Mouse (Mus musculus): ENCODE data around the gene Skap1. TPM values are rescaled to one million over a fixed set of nuclear protein-coding genes. Genes with fewer than 3 reads are reported as not detected.
A peak's percentile ranks its signal among the peaks of the same experiment; 100 is the strongest.

Gene Skap1
- total RNA-seq, 2 experiments from 2014 or later = not detected

- TF ChIP-seq CTCF (IDR thresholded peaks at IDR 0.05) = no peak
- Histone ChIP-seq H3K27ac (no peak overlapping the region), H3K4me3 (no peak overlapping the region)
- no peak for DNase-seq
- intact Hi-C loops (cut with DNase I) = no loop called here
These were observed 82.0 kb downstream of the Skap1 start for GRCm38 (mm10) chr11:96546428-96546827.

DNA sequence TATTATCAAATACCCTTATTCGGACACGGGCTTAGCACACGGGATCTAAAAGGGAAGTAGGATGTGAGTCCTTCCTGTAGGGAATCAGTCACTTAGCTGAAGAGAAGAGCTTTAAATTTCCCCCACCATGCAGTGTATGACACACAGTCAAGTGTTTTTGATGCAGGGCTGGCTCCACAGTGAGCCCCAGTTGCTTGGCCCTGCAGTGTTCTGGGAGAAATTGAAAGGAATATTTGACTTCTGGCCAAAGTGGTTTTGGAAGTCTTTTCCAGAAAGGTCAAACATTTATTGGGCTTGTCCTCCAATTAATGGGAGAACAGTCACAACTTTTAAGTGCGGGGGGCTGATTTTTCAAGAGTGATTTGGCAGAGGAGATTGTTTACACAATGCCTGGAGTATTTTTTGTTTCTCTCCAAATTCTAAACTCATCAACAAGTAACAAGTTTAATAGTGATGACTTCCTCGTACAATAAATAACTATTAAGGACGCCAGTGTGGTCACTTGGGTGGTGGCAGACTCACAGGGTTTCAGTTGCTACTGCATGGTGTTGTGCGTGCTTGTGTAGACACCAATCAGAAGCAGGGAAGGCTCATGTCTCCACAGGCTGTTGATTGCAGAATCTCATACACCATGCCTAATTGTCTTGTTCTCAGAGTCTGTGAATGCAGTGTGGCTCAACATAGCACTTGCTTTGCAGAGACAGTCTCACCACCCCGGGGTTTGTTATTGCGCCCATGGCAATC, 86.7 kb downstream of the Skap1 start:
- no peak for DNase-seq
- no peak overlapping the region for H3K27ac ChIP-seq
- TF ChIP-seq CTCF (IDR thresholded peaks at IDR 0.05) = no peak
- H3K4me3 ChIP-seq = no peak overlapping the region
- intact Hi-C loops (cut with DNase I) = loop anchor here (5.0 to 10.0 kb wide), 2 partner anchors 124 to 311 kb away; no protein-coding TSS in a partner anchor

GRCm38 (mm10) chr11:96553091-96553490, 88.7 kb downstream of the Skap1 start:
- intact Hi-C loops (cut with DNase I) = loop anchor here (1.0 to 10.0 kb wide), 3 partner anchors 122 to 309 kb away; no protein-coding TSS in a partner anchor
- no peak for DNase-seq
- H3K4me3 ChIP-seq = no peak overlapping the region
- TF ChIP-seq CTCF (IDR thresholded peaks at IDR 0.05) = peak; percentile 71
- no peak overlapping the region for H3K27ac ChIP-seq

- DNase-seq = no peak
- Histone ChIP-seq H3K4me3 (no peak overlapping the region), H3K27ac (no peak overlapping the region)
- intact Hi-C loops (cut with DNase I) = no loop called here
- TF ChIP-seq CTCF (IDR thresholded peaks at IDR 0.05) = no peak
These were observed 95.8 kb downstream of the Skap1 start for GRCm38 (mm10) chr11:96560229-96560628.

DNA sequence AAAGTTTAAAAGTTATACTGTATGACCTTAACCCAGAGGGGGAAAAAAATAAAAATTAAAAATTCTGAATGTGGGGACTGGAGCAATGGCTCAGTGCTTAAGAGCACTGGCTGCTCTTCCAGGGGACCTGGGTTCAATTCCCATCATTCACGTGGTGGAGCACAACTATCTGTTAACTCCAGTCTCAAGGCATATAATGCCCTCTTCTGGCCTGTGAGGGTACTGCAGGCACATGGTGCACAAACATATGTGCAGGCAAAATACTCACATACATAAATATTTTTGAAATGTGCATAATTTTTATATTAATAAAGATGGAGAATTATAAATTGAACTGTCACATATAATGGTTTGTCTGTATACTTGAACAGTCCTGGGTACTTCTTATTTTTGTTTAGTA, 99.7 kb downstream of the Skap1 start:
- Histone ChIP-seq H3K27ac (no peak overlapping the region), H3K4me3 (no peak overlapping the region)
- TF ChIP-seq CTCF (IDR thresholded peaks at IDR 0.05) = peak; percentile 34; the same call in 1 of the 2 replicates
- intact Hi-C loops (cut with DNase I) = no loop called here
- no peak for DNase-seq

DNA sequence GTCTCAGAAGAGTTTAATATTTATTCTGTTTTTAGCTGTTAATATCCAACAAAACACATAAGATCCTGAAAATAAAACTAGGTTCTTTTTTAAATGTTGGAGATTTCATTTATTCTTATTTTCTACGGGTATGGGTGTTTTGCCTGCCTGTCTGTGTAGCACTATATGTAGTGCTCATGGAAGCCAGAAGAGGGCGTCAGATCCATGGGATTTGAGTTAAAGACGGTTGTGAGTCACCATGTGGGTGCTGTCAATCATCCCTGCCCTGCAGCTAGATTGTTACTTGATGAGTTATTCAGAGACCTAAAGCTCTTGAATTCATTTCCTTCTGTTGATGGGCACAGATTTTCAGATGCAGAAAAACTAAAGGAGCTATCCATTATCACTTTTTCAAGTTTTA, 108.1 kb downstream of the Skap1 start:
- intact Hi-C loops (cut with DNase I) = no loop called here
- Histone ChIP-seq H3K27ac (no peak overlapping the region), H3K4me3 (no peak overlapping the region)
- TF ChIP-seq CTCF (IDR thresholded peaks at IDR 0.05) = peak; percentile 13; the same call in 1 of the 2 replicates
- DNase-seq = no peak

- no peak for TF ChIP-seq CTCF (IDR thresholded peaks at IDR 0.05)
- no peak for DNase-seq
- H3K27ac ChIP-seq = no peak overlapping the region
- H3K4me3 ChIP-seq = no peak overlapping the region
- intact Hi-C loops (cut with DNase I) = no loop called here
These were observed 112.4 kb downstream of the Skap1 start for GRCm38 (mm10) chr11:96576491-96577427.

DNA sequence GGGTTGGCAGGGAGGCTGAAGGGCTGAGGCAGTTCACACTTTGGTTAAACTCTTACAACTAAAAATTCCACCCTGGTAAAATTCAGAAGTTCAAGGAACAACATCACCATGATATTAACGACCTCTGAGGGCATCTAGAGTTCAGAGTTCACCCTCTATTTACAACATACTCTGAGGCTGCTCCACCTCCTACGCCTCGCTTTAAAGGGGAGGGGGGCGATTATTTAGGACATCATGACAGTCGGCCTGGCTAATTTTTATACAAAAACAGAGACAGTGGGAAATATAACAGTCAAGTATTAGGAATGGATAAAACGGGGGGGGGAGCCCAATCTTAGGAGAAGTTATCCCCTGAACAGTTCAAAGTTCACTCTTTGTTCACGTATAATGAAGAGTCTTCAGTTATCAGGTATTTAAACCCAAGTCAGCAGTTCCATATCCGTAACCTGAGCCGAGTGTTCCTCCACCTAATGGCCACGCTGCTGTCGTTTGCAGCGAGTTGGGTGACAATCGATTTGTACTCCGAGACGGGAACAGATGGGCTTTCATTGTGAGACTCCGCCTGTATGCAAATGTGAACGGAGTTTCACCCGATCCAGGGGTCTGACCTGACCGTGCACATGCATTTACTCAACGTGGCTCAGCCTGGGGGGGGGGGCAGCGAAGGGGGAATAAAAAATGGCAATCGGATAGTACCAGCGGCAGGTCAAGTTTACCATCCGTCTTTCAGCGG, 114.3 kb downstream of the Skap1 start:
- TF ChIP-seq CTCF (IDR thresholded peaks at IDR 0.05) = no peak
- intact Hi-C loops (cut with DNase I) = no loop called here
- no peak for DNase-seq
- no peak overlapping the region for H3K4me3 ChIP-seq
- no peak overlapping the region for H3K27ac ChIP-seq

DNA sequence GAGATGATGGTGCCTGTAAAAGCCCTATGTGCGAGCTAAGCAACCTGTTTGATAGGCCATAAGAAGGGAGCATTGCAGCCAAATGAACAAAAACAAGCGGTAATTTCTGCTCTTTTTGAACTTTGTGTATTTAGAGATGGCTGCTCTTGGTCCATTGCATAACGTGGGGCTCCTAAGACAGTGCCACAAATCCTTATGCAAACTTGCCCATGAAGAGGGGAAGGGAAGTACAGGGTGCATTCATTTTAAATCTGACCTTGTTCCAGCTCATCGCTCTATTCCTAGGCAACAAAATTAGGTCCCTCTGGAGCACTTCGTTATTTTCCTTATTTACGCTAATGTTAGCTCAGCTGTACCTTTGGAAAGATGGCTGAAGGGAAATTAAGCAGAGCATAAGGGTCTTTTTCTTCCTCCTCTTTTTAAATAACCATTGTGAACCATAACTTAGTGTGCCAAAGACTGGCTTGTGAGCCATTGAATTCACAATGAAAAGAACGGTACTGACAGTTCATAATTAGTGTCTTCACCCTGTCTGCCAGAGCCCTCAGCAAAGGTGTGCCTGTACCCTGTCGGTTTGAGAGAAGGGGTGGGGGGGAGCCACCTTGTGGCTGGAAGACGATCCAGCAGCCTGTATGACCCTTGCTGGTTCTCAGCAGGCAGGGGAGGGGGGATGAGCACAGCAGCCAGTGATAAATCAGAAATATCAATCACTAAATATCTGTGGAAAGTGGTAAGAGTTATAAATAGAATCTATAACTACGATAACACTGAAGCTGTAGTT, 117.4 kb downstream of the Skap1 start:
- intact Hi-C loops (cut with DNase I) = no loop called here
- Histone ChIP-seq H3K4me3 (no peak overlapping the region), H3K27ac (no peak overlapping the region)
- TF ChIP-seq CTCF (IDR thresholded peaks at IDR 0.05) = peak; percentile 58
- DNase-seq = no peak

DNA sequence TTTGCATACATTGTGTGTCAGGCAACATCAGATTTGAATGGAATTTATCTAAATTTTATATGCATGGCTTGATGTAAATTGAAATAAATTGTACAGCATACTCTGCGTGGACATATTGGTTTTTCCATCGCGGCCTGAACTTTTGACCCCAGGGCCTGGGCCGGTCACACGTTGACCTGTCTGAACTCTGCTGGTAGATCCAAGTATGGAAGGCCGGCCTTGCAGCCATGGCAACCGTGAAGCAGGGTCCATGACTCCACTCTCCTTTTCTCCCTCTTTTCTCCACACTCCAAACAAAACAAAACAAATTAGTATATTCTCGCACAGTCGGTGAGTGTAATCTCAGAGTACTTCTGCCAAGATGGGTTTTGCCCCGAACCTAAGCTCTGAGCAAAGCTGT, 118.2 kb downstream of the Skap1 start:
- TF ChIP-seq CTCF (IDR thresholded peaks at IDR 0.05) = no peak
- intact Hi-C loops (cut with DNase I) = no loop called here
- no peak for DNase-seq
- no peak overlapping the region for H3K4me3 ChIP-seq
- H3K27ac ChIP-seq = no peak overlapping the region

- Histone ChIP-seq H3K4me3 (no peak overlapping the region), H3K27ac (no peak overlapping the region)
- no peak for DNase-seq
- no peak for TF ChIP-seq CTCF (IDR thresholded peaks at IDR 0.05)
- intact Hi-C loops (cut with DNase I) = no loop called here
These were observed 125.4 kb downstream of the Skap1 start for GRCm38 (mm10) chr11:96589828-96590227.

GRCm38 (mm10) chr11:96595890-96596289, 131.5 kb downstream of the Skap1 start:
- no peak for TF ChIP-seq CTCF (IDR thresholded peaks at IDR 0.05)
- DNase-seq = no peak
- intact Hi-C loops (cut with DNase I) = no loop called here
- Histone ChIP-seq H3K27ac (no peak overlapping the region), H3K4me3 (no peak overlapping the region)
